Mouse (Mus musculus): ENCODE results near the gene C130026I21Rik.
"Not testable (repeated sequence)": the region's sequence is repeated elsewhere in the genome, so short reads cannot be mapped to it uniquely, and the experiment has no call there.

The C130026I21Rik gene

GRCm38 (mm10) chr1:85033616-85034015, 236.8 kb downstream of the C130026I21Rik start:
- not testable (repeated sequence) for DNase-seq (ENCODE audit: low read depth)

GRCm38 (mm10) chr1:85030211-85030610, 240.2 kb downstream of the C130026I21Rik start:
- DNase-seq (ENCODE audit: low read depth), result not testable (repeated sequence)

DNA sequence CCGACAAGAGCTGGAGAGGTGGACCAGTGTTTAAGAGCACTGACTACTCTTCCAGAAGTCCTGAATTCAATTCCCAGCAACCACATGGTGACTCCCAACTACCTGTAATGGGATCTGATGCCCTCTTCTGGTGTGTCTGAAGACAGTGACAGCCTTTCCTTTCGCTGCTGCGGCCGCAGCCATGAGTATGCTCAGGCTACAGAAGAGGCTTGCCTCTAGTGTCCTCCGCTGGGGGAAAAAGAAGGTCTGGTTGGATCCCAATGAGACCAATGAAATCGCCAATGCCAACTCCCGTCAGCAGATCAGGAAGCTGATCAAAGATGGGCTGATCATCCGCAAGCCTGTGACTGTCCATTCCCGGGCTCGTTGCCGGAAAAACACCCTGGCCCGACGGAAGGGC, 258.4 kb downstream of the C130026I21Rik start:
- not testable (repeated sequence) for DNase-seq (ENCODE audit: low read depth)

DNA sequence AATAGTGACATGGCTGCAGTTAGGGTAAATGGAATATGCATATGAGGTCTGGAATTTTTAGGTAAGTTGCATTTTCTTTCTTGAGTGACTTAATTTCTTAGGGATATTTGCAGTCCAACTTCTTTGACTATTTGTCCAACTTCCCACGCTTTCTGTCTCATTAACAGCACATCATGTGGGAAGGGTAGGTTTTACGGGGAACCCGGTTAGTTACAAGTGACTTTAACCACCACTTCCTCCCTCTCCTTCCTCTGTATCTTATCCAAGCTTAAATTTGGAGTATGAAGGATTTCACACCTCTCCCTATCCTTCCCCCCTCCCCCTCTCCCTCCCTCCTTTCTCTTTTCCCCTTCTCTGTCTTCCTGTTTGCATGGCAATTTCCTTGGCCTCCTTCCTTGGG, 259.4 kb downstream of the C130026I21Rik start:
- DNase-seq (ENCODE audit: low read depth), result not testable (repeated sequence)

DNA sequence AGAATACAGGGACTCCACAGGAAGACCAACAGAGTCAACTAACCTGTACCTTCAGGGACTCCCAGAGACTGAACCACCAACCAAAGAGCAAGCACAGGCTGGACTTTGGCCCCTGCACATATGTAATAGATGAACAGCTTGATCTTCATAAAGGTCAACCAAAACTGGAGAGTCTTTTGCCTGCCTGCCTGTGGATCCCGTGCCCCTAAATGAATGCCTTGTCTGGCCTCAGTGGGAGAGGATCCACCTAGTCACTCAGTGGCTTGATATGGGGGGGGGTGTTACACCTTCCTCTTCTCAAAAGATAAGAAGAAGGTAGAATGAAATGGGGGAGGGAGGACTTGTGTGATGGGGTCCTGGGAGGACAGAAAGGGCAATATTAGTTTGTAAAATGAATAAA, 262.6 kb downstream of the C130026I21Rik start:
- DNase-seq (ENCODE audit: low read depth), result not testable (repeated sequence)

DNA sequence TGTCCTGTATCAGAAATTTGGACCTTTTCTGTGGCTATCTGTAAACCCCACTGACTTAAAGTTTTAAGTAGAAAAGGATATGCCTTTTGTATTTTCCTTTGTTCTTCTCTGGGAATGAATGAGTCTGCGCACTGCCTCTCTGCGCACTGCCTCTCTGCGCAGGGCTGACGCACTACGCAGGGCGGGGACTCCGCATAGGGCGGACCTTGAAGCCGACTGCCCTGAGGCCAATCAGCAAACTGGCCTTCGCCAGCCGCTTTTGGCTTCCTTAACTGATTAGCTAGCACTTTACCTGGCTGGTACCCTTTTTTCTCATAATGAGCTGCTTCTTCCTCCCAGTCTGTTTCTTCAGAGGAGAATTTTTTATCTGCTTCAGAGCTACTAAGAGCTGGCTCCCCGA, 271.1 kb downstream of the C130026I21Rik start:
- DNase-seq (ENCODE audit: low read depth), result not testable (repeated sequence)

DNA sequence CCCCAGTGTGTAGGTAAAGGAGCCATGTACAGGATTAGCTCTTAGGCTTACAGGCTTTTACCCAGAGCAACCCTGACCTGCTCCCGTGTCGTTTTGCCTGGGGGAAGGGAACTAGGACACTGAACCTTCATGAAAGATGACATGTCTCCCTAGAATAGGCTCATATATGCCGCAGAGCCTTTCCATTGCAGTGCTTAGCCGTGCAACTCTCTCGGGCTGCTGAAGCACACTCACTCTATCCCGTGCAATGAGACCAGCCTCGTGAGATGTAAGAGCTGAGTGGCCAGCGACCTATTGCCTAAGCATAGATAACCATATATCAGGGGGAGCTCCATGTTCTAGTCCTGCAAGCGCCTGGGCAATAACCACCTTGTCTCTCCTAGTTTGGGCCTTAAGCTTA, 274.1 kb downstream of the C130026I21Rik start:
- not testable (repeated sequence) for DNase-seq (ENCODE audit: low read depth)

DNA sequence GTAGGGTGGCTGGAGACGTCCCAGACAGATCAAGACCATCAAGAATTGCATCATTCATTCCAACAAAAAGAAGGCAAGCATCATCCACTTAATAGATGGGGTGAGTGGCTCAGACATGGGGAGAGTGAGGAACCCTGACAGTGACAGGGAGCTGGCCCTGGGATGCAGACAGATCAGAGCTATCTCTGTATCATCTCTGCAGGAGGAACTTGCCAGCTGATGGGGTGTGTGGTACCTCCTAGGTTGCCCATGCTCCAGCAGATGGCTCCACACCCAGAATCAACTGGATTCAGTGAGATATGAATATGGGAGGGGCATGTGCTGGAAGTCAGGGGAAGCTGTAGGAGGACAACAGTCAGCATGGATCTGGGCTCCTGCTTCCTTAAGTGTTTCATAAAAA, 275.9 kb downstream of the C130026I21Rik start:
- not testable (repeated sequence) for DNase-seq (ENCODE audit: low read depth)

DNA sequence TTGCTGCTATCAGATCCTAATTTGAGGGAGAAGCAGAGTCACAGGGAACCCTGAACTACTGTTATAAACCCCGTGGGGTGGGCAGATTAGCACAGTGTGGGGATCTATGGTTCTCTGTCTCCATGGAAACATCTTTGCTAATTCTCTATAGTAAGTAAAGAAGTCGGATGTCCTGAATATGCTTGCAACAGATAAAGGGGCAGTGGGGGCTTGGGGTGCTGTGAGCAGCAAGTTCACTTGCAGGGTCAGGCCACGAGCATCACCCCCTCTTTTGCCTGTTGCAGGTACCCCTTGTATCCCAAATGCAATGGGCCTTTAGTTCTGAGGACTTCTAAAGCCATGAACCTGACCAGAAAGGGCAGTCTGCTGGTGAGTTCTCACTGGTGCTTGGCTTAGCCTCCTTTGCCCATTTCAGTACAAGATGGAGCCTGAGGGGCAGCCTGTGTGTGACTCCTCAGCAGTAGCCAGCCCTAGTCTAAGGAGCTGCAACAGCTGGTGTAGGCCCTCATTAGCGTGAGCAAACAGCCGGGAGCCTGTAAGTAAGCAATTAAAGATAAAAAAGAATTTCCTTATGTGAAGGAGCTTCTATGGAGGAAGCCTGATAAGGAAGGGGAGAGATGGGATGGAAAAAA, 276.6 kb downstream of the C130026I21Rik start:
- DNase-seq (ENCODE audit: low read depth), result not testable (repeated sequence)

- DNase-seq (ENCODE audit: low read depth), result not testable (repeated sequence)
These were observed 277.1 kb downstream of the C130026I21Rik start for GRCm38 (mm10) chr1:84993235-84993634.

GRCm38 (mm10) chr1:84992827-84993226, 277.5 kb downstream of the C130026I21Rik start:
- not testable (repeated sequence) for DNase-seq (ENCODE audit: low read depth)

- not testable (repeated sequence) for DNase-seq (ENCODE audit: low read depth)
These were observed 281.3 kb downstream of the C130026I21Rik start for GRCm38 (mm10) chr1:84989044-84989443.

DNA sequence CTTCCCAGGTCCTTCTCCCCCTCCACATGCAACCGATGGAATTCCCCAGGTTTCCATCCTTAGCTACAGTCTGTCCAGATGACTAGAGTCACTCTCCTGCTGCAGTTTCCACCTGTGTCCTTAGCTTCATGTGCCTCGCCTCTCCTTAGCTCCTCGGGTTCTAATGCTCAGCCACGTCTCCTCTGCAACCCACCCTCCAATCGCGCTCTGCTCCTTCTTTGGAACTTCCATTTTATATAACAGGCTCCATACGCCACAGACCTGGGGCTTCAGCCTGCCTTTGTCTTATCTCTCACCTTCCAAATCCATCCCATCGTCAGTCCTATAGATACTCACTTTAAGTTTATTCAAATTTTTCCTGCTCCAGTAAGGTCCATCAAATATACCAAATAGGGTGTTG, 282.6 kb downstream of the C130026I21Rik start:
- DNase-seq (ENCODE audit: low read depth), result not testable (repeated sequence)

GRCm38 (mm10) chr1:84961779-84962178, 308.6 kb downstream of the C130026I21Rik start:
- DNase-seq (ENCODE audit: low read depth), result not testable (repeated sequence)

GRCm38 (mm10) chr1:84957713-84958112, 312.7 kb downstream of the C130026I21Rik start:
- DNase-seq (ENCODE audit: low read depth), result not testable (repeated sequence)

- DNase-seq (ENCODE audit: low read depth), result not testable (repeated sequence)
These were observed 313.6 kb downstream of the C130026I21Rik start for GRCm38 (mm10) chr1:84956771-84957170.

DNA sequence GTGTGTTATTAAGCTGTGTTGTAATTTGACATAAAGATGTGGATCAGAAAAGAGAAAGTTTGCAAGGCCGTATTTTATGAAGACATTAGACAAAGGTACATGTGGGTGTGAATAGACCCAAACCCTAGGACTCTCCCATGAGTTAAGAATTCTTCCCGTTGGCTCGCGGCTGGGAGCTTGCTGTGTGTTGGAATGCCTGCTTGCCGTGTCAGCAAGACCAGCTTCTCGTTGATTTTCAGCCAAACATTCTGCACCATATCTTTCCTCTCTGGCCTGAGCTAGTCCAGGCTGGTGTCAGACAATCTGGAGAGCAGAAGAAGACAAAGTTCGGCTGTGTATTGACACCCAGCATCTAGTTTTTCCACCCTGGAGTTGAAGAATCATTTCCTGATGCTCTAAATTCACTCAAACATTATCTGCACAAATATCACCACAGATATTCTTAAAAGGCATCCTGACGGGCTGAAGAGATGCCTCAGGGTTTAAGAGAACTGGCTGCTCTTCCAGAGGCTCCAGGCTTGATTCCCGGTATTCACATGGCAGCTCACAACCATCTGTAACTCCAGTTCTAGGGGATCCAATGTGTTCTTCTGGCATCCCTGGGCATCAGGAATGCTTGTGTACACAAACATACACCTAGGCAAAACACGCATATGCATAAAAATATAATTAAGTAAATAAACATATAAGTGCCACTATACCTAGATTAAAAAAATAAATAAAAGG, 317.7 kb downstream of the C130026I21Rik start:
- no peak for DNase-seq (ENCODE audit: low read depth)

GRCm38 (mm10) chr1:84951566-84951965, 318.8 kb downstream of the C130026I21Rik start:
- DNase-seq (ENCODE audit: low read depth), result no peak

- DNase-seq (ENCODE audit: low read depth), result no peak
These were observed 323.0 kb downstream of the C130026I21Rik start for GRCm38 (mm10) chr1:84947390-84947789.

DNA sequence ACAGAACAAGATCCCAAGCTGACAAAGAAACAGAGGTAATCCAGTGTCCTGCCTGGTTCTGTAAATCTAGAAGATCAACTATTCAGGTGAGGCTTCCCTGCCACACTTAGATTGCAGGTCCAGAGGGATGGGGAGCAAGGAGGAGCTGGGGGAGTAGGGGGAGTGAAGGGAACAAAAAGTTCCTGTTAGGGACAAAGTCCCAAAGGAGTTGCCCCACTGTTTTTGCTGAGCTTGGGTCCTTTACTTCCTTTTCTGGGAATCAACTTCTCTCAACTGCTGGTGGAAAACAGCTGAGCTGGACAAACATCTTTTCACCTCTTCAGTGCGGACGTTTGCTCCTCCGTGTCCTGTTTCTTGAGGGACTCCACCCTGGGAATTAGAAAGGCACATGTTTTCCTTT, 324.4 kb downstream of the C130026I21Rik start:
- DNase-seq (ENCODE audit: low read depth), result no peak

DNA sequence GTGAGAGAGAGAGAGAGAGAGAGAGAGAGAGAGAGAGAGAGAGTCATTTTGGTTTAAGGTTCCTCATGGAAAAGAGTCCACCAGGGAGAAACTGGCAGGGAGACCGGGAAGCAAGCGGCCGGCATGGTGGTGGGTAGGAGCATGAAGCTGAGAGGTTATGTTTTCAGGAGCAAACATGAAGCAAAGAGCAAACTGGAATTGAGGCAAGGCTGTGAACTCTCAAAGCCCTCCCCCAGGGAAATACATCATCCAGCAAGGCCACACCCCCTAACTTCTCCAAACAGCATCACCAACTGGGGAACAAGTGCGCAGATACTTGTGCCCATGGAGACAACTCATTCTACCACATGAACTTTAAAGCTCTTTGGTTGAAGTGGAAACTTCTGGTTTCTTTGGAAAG, 326.8 kb downstream of the C130026I21Rik start:
- DNase-seq (ENCODE audit: low read depth), result no peak
